Mouse (Mus musculus): ENCODE measurements around the gene Pja2. TPM values are rescaled to one million over a fixed set of nuclear protein-coding genes. Genes with fewer than 3 reads are reported as not detected.
"Not testable (repeated sequence)": the region's sequence is repeated elsewhere in the genome, so short reads cannot be mapped to it uniquely, and the experiment has no call there.

Pja2 gene
- polyA plus RNA-seq, 1 experiment from 2014 or later: 219 TPM

GRCm38 (mm10) chr17:64274341-64275105, 57.2 kb downstream of the Pja2 start:
- H3K4me3 ChIP-seq (ENCODE audit: low read depth, low read length): no peak overlapping the region
- H3K36me3 ChIP-seq (ENCODE audit: control insufficient read depth, insufficient read depth, low read length): peaks cover 2% of the 10 kb centered on the region; the same call in 1 of the 2 replicates
- H3K4me2 ChIP-seq (ENCODE audit: low read length): no peak overlapping the region
- H3K4me1 ChIP-seq (ENCODE audit: control insufficient read depth, insufficient read depth, low read length): no peaks in the 10 kb centered on the region
- H3K27me3 ChIP-seq (ENCODE audit: control insufficient read depth, insufficient read depth, low read depth, low read length): no peaks in the 10 kb centered on the region
- no peak overlapping the region for H3K27ac ChIP-seq (ENCODE audit: low read length)
- ATAC-seq: no peak
- WGBS: 97% methylated on average over 10 of the region's 10 CpGs
- H3K9ac ChIP-seq (ENCODE audit: low read depth, low read length): no peak overlapping the region
- no peaks in the 10 kb centered on the region for H3K9me3 ChIP-seq (replicated peaks; ENCODE audit: control insufficient read depth, low read length, poor library complexity, severe bottlenecking)

- Histone ChIP-seq H3K9ac (ENCODE audit: low read depth, low read length) (no peak overlapping the region), H3K36me3 (ENCODE audit: control insufficient read depth, insufficient read depth, low read length) (no peaks in the 10 kb centered on the region), H3K9me3 (replicated peaks; ENCODE audit: control insufficient read depth, low read length, poor library complexity, severe bottlenecking) (no peaks in the 10 kb centered on the region), H3K27me3 (ENCODE audit: control insufficient read depth, insufficient read depth, low read depth, low read length) (no peaks in the 10 kb centered on the region), H3K27ac (ENCODE audit: low read length) (no peak overlapping the region), H3K4me1 (ENCODE audit: control insufficient read depth, insufficient read depth, low read length) (no peaks in the 10 kb centered on the region), H3K4me2 (ENCODE audit: low read length) (no peak overlapping the region), H3K4me3 (ENCODE audit: low read depth, low read length) (no peak overlapping the region)
- no peak for ATAC-seq
- 78% methylated on average over 1 of the region's 1 CpGs for WGBS
Observed at GRCm38 (mm10) chr17:64260571-64260970, 71.1 kb downstream of the Pja2 start.

- WGBS: 52% methylated on average over 3 of the region's 3 CpGs
- H3K27ac ChIP-seq (ENCODE audit: low read length): no peak overlapping the region
- H3K4me3 ChIP-seq (ENCODE audit: low read depth, low read length): no peak overlapping the region
- H3K27me3 ChIP-seq (ENCODE audit: control insufficient read depth, insufficient read depth, low read depth, low read length): no peaks in the 10 kb centered on the region
- H3K4me2 ChIP-seq (ENCODE audit: low read length): no peak overlapping the region
- no peak for ATAC-seq
- no peaks in the 10 kb centered on the region for H3K9me3 ChIP-seq (replicated peaks; ENCODE audit: control insufficient read depth, low read length, poor library complexity, severe bottlenecking)
- H3K9ac ChIP-seq (ENCODE audit: low read depth, low read length): no peak overlapping the region
- H3K36me3 ChIP-seq (ENCODE audit: control insufficient read depth, insufficient read depth, low read length): no peaks in the 10 kb centered on the region
- no peaks in the 10 kb centered on the region for H3K4me1 ChIP-seq (ENCODE audit: control insufficient read depth, insufficient read depth, low read length)
Observed at GRCm38 (mm10) chr17:64248246-64248645, 83.5 kb downstream of the Pja2 start.

- ATAC-seq: no peak
Observed at GRCm38 (mm10) chr17:64242898-64243297, 88.8 kb downstream of the Pja2 start.

GRCm38 (mm10) chr17:64242310-64242859, 89.3 kb downstream of the Pja2 start:
- H3K4me3 ChIP-seq (ENCODE audit: low read depth, low read length): no peak overlapping the region
- ATAC-seq: no peak
- 71% methylated on average over 9 of the region's 9 CpGs for WGBS
- H3K4me1 ChIP-seq (ENCODE audit: control insufficient read depth, insufficient read depth, low read length): no peaks in the 10 kb centered on the region
- no peaks in the 10 kb centered on the region for H3K36me3 ChIP-seq (ENCODE audit: control insufficient read depth, insufficient read depth, low read length)
- no peak overlapping the region for H3K4me2 ChIP-seq (ENCODE audit: low read length)
- no peaks in the 10 kb centered on the region for H3K9me3 ChIP-seq (replicated peaks; ENCODE audit: control insufficient read depth, low read length, poor library complexity, severe bottlenecking)
- H3K9ac ChIP-seq (ENCODE audit: low read depth, low read length): no peak overlapping the region
- no peaks in the 10 kb centered on the region for H3K27me3 ChIP-seq (ENCODE audit: control insufficient read depth, insufficient read depth, low read depth, low read length)
- H3K27ac ChIP-seq (ENCODE audit: low read length): no peak overlapping the region

More at GRCm38 (mm10) chr17:64242898-64243297, 88.8 kb downstream of the Pja2 start:
- 80% methylated on average over 12 of the region's 12 CpGs for WGBS
- no peaks in the 10 kb centered on the region for H3K4me1 ChIP-seq (ENCODE audit: control insufficient read depth, insufficient read depth, low read length)
- no peak overlapping the region for H3K4me3 ChIP-seq (ENCODE audit: low read depth, low read length)
- H3K36me3 ChIP-seq (ENCODE audit: control insufficient read depth, insufficient read depth, low read length): no peaks in the 10 kb centered on the region
- H3K4me2 ChIP-seq (ENCODE audit: low read length): no peak overlapping the region
- H3K27me3 ChIP-seq (ENCODE audit: control insufficient read depth, insufficient read depth, low read depth, low read length): no peaks in the 10 kb centered on the region
- no peak overlapping the region for H3K27ac ChIP-seq (ENCODE audit: low read length)
- no peaks in the 10 kb centered on the region for H3K9me3 ChIP-seq (replicated peaks; ENCODE audit: control insufficient read depth, low read length, poor library complexity, severe bottlenecking)
- no peak overlapping the region for H3K9ac ChIP-seq (ENCODE audit: low read depth, low read length)

- no peaks in the 10 kb centered on the region for H3K4me1 ChIP-seq (ENCODE audit: control insufficient read depth, insufficient read depth, low read length)
- 79% methylated on average over 11 of the region's 11 CpGs for WGBS
- no peak overlapping the region for H3K9ac ChIP-seq (ENCODE audit: low read depth, low read length)
- no peaks in the 10 kb centered on the region for H3K27me3 ChIP-seq (ENCODE audit: control insufficient read depth, insufficient read depth, low read depth, low read length)
- no peak for ATAC-seq
- H3K27ac ChIP-seq (ENCODE audit: low read length): no peak overlapping the region
- H3K36me3 ChIP-seq (ENCODE audit: control insufficient read depth, insufficient read depth, low read length): no peaks in the 10 kb centered on the region
- no peak overlapping the region for H3K4me3 ChIP-seq (ENCODE audit: low read depth, low read length)
- no peaks in the 10 kb centered on the region for H3K9me3 ChIP-seq (replicated peaks; ENCODE audit: control insufficient read depth, low read length, poor library complexity, severe bottlenecking)
- no peak overlapping the region for H3K4me2 ChIP-seq (ENCODE audit: low read length)
Observed at GRCm38 (mm10) chr17:64241544-64242292, 90.0 kb downstream of the Pja2 start.

GRCm38 (mm10) chr17:64232134-64232533, 99.6 kb downstream of the Pja2 start:
- Histone ChIP-seq H3K4me1 (ENCODE audit: control insufficient read depth, insufficient read depth, low read length) (no peaks in the 10 kb centered on the region), H3K4me2 (ENCODE audit: low read length) (no peak overlapping the region), H3K27ac (ENCODE audit: low read length) (no peak overlapping the region), H3K36me3 (ENCODE audit: control insufficient read depth, insufficient read depth, low read length) (no peaks in the 10 kb centered on the region), H3K9ac (ENCODE audit: low read depth, low read length) (no peak overlapping the region), H3K4me3 (ENCODE audit: low read depth, low read length) (no peak overlapping the region), H3K27me3 (ENCODE audit: control insufficient read depth, insufficient read depth, low read depth, low read length) (no peaks in the 10 kb centered on the region), H3K9me3 (replicated peaks; ENCODE audit: control insufficient read depth, low read length, poor library complexity, severe bottlenecking) (no peaks in the 10 kb centered on the region)
- 78% methylated on average over 4 of the region's 4 CpGs for WGBS
- no peak for ATAC-seq

GRCm38 (mm10) chr17:64231637-64232036, 100.1 kb downstream of the Pja2 start:
- ATAC-seq: not testable (repeated sequence)

GRCm38 (mm10) chr17:64231172-64231571, 100.5 kb downstream of the Pja2 start:
- Histone ChIP-seq H3K36me3 (ENCODE audit: control insufficient read depth, insufficient read depth, low read length) (no peaks in the 10 kb centered on the region), H3K4me1 (ENCODE audit: control insufficient read depth, insufficient read depth, low read length) (no peaks in the 10 kb centered on the region), H3K27me3 (ENCODE audit: control insufficient read depth, insufficient read depth, low read depth, low read length) (no peaks in the 10 kb centered on the region), H3K4me3 (ENCODE audit: low read depth, low read length) (no peak overlapping the region), H3K4me2 (ENCODE audit: low read length) (no peak overlapping the region), H3K27ac (ENCODE audit: low read length) (no peak overlapping the region), H3K9me3 (replicated peaks; ENCODE audit: control insufficient read depth, low read length, poor library complexity, severe bottlenecking) (no peaks in the 10 kb centered on the region), H3K9ac (ENCODE audit: low read depth, low read length) (no peak overlapping the region)
- ATAC-seq: no peak
- WGBS: 83% methylated on average over 8 of the region's 8 CpGs

More at GRCm38 (mm10) chr17:64231637-64232036, 100.1 kb downstream of the Pja2 start:
- not testable (repeated sequence) for H3K27me3 ChIP-seq (ENCODE audit: control insufficient read depth, insufficient read depth, low read depth, low read length); H3K9me3 ChIP-seq (replicated peaks; ENCODE audit: control insufficient read depth, low read length, poor library complexity, severe bottlenecking); H3K27ac ChIP-seq (ENCODE audit: low read length); H3K9ac ChIP-seq (ENCODE audit: low read depth, low read length); H3K4me1 ChIP-seq (ENCODE audit: control insufficient read depth, insufficient read depth, low read length); H3K36me3 ChIP-seq (ENCODE audit: control insufficient read depth, insufficient read depth, low read length); H3K4me2 ChIP-seq (ENCODE audit: low read length); H3K4me3 ChIP-seq (ENCODE audit: low read depth, low read length)
- 93% methylated on average over 4 of the region's 4 CpGs for WGBS
